Mouse (Mus musculus): ENCODE measurements around the gene Dbr1. TPM values are rescaled to one million over a fixed set of nuclear protein-coding genes. Genes with fewer than 3 reads are reported as not detected.
A peak's percentile ranks its signal among the peaks of the same experiment; 100 is the strongest.

The Dbr1 gene
- polyA plus RNA-seq, 1 experiment from 2014 or later = 14.2 TPM

GRCm38 (mm10) chr9:99631781-99632180 is 56.2 kb downstream of the Dbr1 start:
- no peak overlapping the region for H3K27ac ChIP-seq (replicated peaks)
- H3K27me3 ChIP-seq (ENCODE audit: control insufficient read depth, insufficient read depth, low read length) = no peaks in the 10 kb centered on the region
- DNase-seq (ENCODE audit: low spot score) (peak; percentile 30), ATAC-seq (ENCODE audit: low FRiP score, low TSS enrichment) (no peak)
- no peaks in the 10 kb centered on the region for H3K9me3 ChIP-seq (ENCODE audit: control insufficient read depth, low read length)
- H3K4me1 ChIP-seq (replicated peaks; ENCODE audit: control insufficient read depth, insufficient read depth) = 0 out of 2 replicates have a peak, but pooled peaks cover 2% of the 10 kb centered on the region
- no peak overlapping the region for H3K9ac ChIP-seq (ENCODE audit: low read length)
- TF ChIP-seq CTCF (IDR thresholded peaks at IDR 0.05; ENCODE audit: low read depth) (no peak), EP300 (optimal IDR thresholded peaks at IDR 0.05) (no peak)
- H3K36me3 ChIP-seq (ENCODE audit: control insufficient read depth, insufficient read depth, low read length) = peaks cover 2% of the 10 kb centered on the region; the same call in 1 of the 2 replicates
- no peak overlapping the region; the same call in 1 of the 2 replicates for H3K4me2 ChIP-seq (replicated peaks; ENCODE audit: low read depth)
- 52% methylated on average over 2 of the region's 2 CpGs for WGBS
- no peak overlapping the region for H3K4me3 ChIP-seq (ENCODE audit: low read depth, low read length)

GRCm38 (mm10) chr9:99632264-99632663 is 56.7 kb downstream of the Dbr1 start:
- 53% methylated on average over 8 of the region's 8 CpGs for WGBS
- Histone ChIP-seq H3K36me3 (ENCODE audit: control insufficient read depth, insufficient read depth, low read length) (peaks cover 2% of the 10 kb centered on the region; the same call in 1 of the 2 replicates), H3K27me3 (ENCODE audit: control insufficient read depth, insufficient read depth, low read length) (no peaks in the 10 kb centered on the region), H3K9ac (ENCODE audit: low read length) (no peak overlapping the region), H3K4me2 (replicated peaks; ENCODE audit: low read depth) (peak overlapping the region; percentile 11; the same call in 1 of the 2 replicates), H3K9me3 (ENCODE audit: control insufficient read depth, low read length) (no peaks in the 10 kb centered on the region), H3K27ac (replicated peaks) (peak overlapping the region; percentile 58; the same call in 1 of the 2 replicates), H3K4me3 (ENCODE audit: low read depth, low read length) (no peak overlapping the region), H3K4me1 (replicated peaks; ENCODE audit: control insufficient read depth, insufficient read depth) (0 out of 2 replicates have a peak, but pooled peaks cover 2% of the 10 kb centered on the region)
- TF ChIP-seq EP300 (optimal IDR thresholded peaks at IDR 0.05) (no peak), CTCF (IDR thresholded peaks at IDR 0.05; ENCODE audit: low read depth) (peak; percentile 63)
- peak; percentile 74 for DNase-seq (ENCODE audit: low spot score)
- peak; percentile 79 for ATAC-seq (ENCODE audit: low FRiP score, low TSS enrichment)

Other genes starting within 250 kb of the Dbr1 start
- gene Esyt3, start 217.2 kb upstream of the Dbr1 start, polyA plus RNA-seq (2015; fragmentation: Nextera tagmentation; extraction: Ambion mirVana) = 9.5 and 9.6 TPM in 2 replicates
- 5.9 and 10.2 TPM in 2 replicates for gene Mras, start 138.4 kb upstream of the Dbr1 start, polyA plus RNA-seq (2015; fragmentation: Nextera tagmentation; extraction: Ambion mirVana)
- gene Nme9, start 124.3 kb upstream of the Dbr1 start, polyA plus RNA-seq (2015; fragmentation: Nextera tagmentation; extraction: Ambion mirVana) = not detected in 2 replicates
- 13.0 and 13.7 TPM in 2 replicates for gene Armc8, start 6.9 kb upstream of the Dbr1 start, polyA plus RNA-seq (2015; fragmentation: Nextera tagmentation; extraction: Ambion mirVana)
- gene A4gnt, start 36.7 kb downstream of the Dbr1 start, polyA plus RNA-seq (2015; fragmentation: Nextera tagmentation; extraction: Ambion mirVana) = 4.3 and 4.5 TPM in 2 replicates
- gene Dzip1l, start 53.7 kb downstream of the Dbr1 start, polyA plus RNA-seq (2015; fragmentation: Nextera tagmentation; extraction: Ambion mirVana) = 6.3 and 8.6 TPM in 2 replicates
- 591 and 619 TPM in 2 replicates for gene Cldn18, start 141.5 kb downstream of the Dbr1 start, polyA plus RNA-seq (2015; fragmentation: Nextera tagmentation; extraction: Ambion mirVana)

Data from stomach, postnatal 0 days (tissue).